Mouse (Mus musculus) embryo, embryonic 9.5 days (tissue): ENCODE measurements at regions not wholly inside any gene's neighbourhood (a gene's known extent, or its start where the extent isn't known, plus 50 kb on each side); places are given as distances from the start of the nearest gene placed in this dataset.

ENCODE experiments used
- DNase-seq: peaks from one replicate; pipeline ENCODE4 v3.0.0-alpha.2; 2017; ENCODE audit errors: extremely low spot score

- peak; percentile 35 for DNase-seq
Measured at GRCm38 (mm10) chr2:51238131-51238931, 89.4 kb upstream of the Rnd3 start.

DNA sequence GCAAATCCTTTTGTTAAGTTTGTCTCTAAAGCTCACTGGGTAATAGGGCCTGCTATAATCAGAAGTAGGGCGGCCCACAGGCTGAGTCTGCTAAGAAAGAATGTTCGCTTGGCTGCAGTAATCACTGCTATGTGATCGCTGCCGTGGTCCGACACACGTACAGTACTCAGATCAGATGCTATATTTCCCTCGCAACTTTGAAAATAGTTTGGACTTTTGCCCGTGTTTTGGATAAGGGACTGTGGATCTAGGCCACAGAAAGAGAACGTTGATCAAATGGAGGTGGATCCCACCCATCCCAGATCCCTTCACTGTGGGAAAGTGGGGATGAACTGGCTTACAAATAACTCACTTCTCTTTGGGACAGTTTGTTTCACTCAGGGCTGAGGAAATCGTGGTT lies 88.5 kb upstream of the Rnd3 start:
- no peak for DNase-seq

DNA sequence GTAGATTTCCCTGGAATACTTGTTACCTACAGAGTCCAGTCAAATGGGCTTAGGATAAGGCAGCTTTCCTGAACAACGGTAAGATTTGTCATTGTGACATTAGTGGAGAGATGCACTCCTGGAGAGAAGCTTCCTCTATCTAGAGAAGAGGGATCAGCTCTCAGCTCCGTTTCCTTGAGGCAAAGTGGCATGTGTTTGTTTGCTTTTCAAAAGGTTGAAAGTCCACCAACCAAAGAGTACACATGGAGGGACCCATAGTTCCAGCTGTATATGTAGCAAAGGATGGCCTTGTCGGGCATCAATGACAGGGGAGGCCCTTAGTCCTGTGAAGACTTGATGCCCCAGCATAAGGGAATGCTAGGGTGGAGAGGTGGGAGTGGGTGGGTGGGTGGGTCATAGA lies 87.9 kb upstream of the Rnd3 start:
- DNase-seq: no peak

DNA sequence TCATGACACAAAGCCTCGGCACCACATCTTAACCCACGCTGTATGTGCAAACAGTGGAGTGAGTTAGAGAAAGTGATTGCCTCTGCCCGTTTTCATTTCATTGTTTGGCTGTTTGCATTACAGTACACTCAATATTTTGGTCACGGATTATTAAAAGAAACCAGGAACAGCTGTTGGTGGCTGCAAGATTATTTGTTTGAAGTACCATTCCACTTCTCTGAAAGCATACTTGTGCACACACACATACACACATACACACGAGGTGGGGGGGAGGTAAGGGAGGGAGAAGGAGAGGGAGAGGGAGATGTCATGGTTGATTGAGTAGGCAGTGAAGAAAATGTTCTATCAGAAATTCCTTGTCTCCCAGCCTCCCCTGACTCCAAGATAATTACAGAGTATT lies 85.5 kb upstream of the Rnd3 start:
- no peak for DNase-seq

- DNase-seq: no peak
Measured at GRCm38 (mm10) chr2:51222851-51223250, 73.9 kb upstream of the Rnd3 start.

GRCm38 (mm10) chr2:51219714-51220113 lies 70.8 kb upstream of the Rnd3 start:
- DNase-seq: no peak

DNA sequence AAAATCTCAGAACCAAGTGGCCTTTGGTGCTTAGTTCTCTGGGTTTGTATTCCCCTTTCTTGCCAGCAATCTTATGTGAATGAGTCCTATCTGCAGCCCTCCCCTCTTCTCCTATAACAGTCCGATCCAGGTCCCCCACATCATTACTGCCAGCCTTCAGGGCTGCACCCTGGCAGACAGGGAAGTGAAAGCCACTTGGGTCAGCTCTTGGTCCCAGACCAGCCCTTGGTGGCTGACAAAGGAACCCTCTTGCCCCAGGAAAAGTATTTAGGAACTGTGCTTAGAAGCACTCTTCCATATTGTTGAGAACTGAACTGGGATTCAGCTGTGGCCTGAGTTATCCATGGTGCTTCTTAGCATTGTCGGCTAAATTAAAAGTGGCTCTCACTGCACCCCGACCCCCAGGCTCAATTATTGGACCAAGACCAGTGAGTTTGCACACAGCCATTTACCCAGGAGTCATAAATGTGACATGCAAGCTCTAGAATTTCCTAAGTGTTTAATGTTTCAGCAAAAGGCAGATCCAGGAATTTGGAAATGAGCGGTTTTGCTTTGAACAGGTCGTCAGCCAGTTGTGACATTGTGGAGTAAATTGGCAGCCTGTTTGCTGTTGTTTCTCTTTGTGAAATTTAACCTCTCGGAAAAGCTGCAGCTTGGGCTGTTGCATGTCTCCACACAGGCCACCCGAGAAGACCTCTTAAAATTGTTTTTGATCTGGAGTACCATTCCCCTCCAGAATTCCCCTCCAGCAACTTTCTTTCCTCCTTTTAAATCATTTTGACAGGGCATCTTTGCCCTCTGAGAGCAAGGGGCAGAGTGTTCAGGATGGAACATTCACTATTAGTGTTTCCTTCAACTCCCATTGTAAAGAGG lies 58.5 kb upstream of the Rnd3 start:
- peak; percentile 17 for DNase-seq

GRCm38 (mm10) chr2:51206332-51206731 lies 57.4 kb upstream of the Rnd3 start:
- DNase-seq: no peak
